Mouse (Mus musculus) liver, postnatal 0 days (tissue): Measurements from ENCODE around the gene Ldah.

Source experiments
- CTCF ChIP-seq: sonication (generic); IDR thresholded peaks from 2 replicates; pipeline ENCODE4 v1.5.1; 2016; ENCODE audit warnings: antibody characterized with exemption, low read depth
- EP300 ChIP-seq: IDR thresholded peaks from 2 replicates; pipeline ENCODE4 v1.6.1; 2016; ENCODE audit warnings: antibody characterized with exemption, low read depth, mild to moderate bottlenecking

DNA sequence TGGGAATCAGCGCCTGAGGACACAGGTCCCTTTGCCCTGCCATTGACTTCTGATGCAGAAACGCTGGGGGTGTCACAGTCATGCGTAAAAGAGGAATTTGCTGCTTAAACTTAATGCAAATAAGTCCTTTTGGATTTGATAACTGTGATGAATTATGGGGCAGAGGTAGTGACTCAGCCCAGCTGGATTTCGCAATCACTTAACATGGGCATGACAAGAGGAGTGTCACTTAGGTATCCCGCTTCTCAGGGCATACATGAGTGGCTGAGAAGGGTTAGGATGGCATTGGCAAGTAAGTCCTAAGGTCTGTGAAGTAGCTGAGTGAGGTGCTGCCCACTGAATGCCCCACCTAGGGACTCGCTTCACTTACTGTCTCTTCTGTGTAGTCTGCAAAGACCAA, 15.1 kb downstream of the Ldah start:
- TF ChIP-seq CTCF (no peak), EP300 (no peak)
